Mouse (Mus musculus) left cerebral cortex, adult 2 months (tissue): ENCODE data around the gene Ifnlr1. TPM values are rescaled to one million over a fixed set of nuclear protein-coding genes. Genes with fewer than 3 reads are reported as not detected.

Experiments used
- DNase-seq, 2 experiments: peaks; one replicate each; pipeline ENCODE4 v3.0.0; 2021 to 2022; ENCODE audit warnings: low spot score in 2 of 2, mixed read lengths in 1 of 2; ENCODE audit errors: extremely low spot score in 1 of 2
- H3K27ac ChIP-seq: fragments of 200-600 bp; 2 replicates; pipeline ENCODE4 v1.8.1; 2022
- H3K4me3 ChIP-seq: fragments of 200-600 bp; 2 replicates; pipeline ENCODE4 v1.8.1; 2022
- CTCF ChIP-seq: fragments of 200-600 bp; IDR thresholded peaks from 2 replicates; pipeline ENCODE4 v1.8.1; 2022; ENCODE audit warnings: antibody characterized with exemption, mild to moderate bottlenecking, moderate library complexity
- intact Hi-C: fragments of 180-260 bp; cut with DNase I; formaldehyde crosslinking; loops from one replicate; pipeline ENCODE4 v1.15.1; 2025
- total RNA-seq, 2 experiments: library from RNA; stranded (reverse); gene quantifications; 2 replicates each; pipeline ENCODE4 v1.2.3; 2021

The Ifnlr1 gene
- total RNA-seq, 2 experiments from 2014 or later = 0.16 to 0.25 TPM

- DNase-seq = no peak
- no peak overlapping the region for H3K27ac ChIP-seq
- no peak for TF ChIP-seq CTCF
- intact Hi-C loops = no loop called here
- H3K4me3 ChIP-seq = no peak overlapping the region
These were observed 44.1 kb downstream of the Ifnlr1 start for GRCm38 (mm10) chr4:135730204-135730603.

GRCm38 (mm10) chr4:135730951-135731350, 44.9 kb downstream of the Ifnlr1 start:
- no peak for TF ChIP-seq CTCF

GRCm38 (mm10) chr4:135733901-135734300, 47.8 kb downstream of the Ifnlr1 start:
- peak; percentile 21 for TF ChIP-seq CTCF
- Histone ChIP-seq H3K27ac (no peak overlapping the region), H3K4me3 (no peak overlapping the region)
- peak; percentile 37 to 46 for DNase-seq
- intact Hi-C loops = no loop called here

More at GRCm38 (mm10) chr4:135730951-135731350, 44.9 kb downstream of the Ifnlr1 start:
- no peak overlapping the region for H3K27ac ChIP-seq
- intact Hi-C loops = no loop called here
- H3K4me3 ChIP-seq = no peak overlapping the region
- no peak for DNase-seq

- Histone ChIP-seq H3K27ac (no peak overlapping the region), H3K4me3 (no peak overlapping the region)
- no peak for TF ChIP-seq CTCF
- DNase-seq = no peak
- intact Hi-C loops = no loop called here
These were observed 50.8 kb downstream of the Ifnlr1 start for GRCm38 (mm10) chr4:135736903-135737302.

- no peak for TF ChIP-seq CTCF
- H3K27ac ChIP-seq = no peak overlapping the region
- no peak for DNase-seq
- no peak overlapping the region for H3K4me3 ChIP-seq
- intact Hi-C loops = no loop called here
These were observed 52.1 kb downstream of the Ifnlr1 start for GRCm38 (mm10) chr4:135738237-135738636.

- no peak for DNase-seq
- intact Hi-C loops = no loop called here
- no peak overlapping the region for H3K4me3 ChIP-seq
- no peak for TF ChIP-seq CTCF
- no peak overlapping the region for H3K27ac ChIP-seq
These were observed 53.1 kb downstream of the Ifnlr1 start for GRCm38 (mm10) chr4:135739148-135739547.

GRCm38 (mm10) chr4:135739672-135740071, 53.6 kb downstream of the Ifnlr1 start:
- intact Hi-C loops = no loop called here
- TF ChIP-seq CTCF = no peak
- no peak for DNase-seq
- H3K4me3 ChIP-seq = no peak overlapping the region
- H3K27ac ChIP-seq = no peak overlapping the region

GRCm38 (mm10) chr4:135743520-135743919, 57.4 kb downstream of the Ifnlr1 start:
- Histone ChIP-seq H3K27ac (no peak overlapping the region), H3K4me3 (no peak overlapping the region)
- no peak for TF ChIP-seq CTCF
- intact Hi-C loops = no loop called here
- no peak for DNase-seq

GRCm38 (mm10) chr4:135744726-135745448, 58.8 kb downstream of the Ifnlr1 start:
- intact Hi-C loops = no loop called here
- Histone ChIP-seq H3K4me3 (no peak overlapping the region), H3K27ac (no peak overlapping the region)
- TF ChIP-seq CTCF = no peak
- DNase-seq = no peak

GRCm38 (mm10) chr4:135745613-135746012, 59.5 kb downstream of the Ifnlr1 start:
- Histone ChIP-seq H3K4me3 (no peak overlapping the region), H3K27ac (no peak overlapping the region)
- no peak for TF ChIP-seq CTCF
- DNase-seq = no peak
- intact Hi-C loops = no loop called here

- no peak overlapping the region for H3K4me3 ChIP-seq
- intact Hi-C loops = no loop called here
- TF ChIP-seq CTCF = no peak; the same call in none of the 2 replicates
- DNase-seq = no peak
- H3K27ac ChIP-seq = no peak overlapping the region
These were observed 64.8 kb downstream of the Ifnlr1 start for GRCm38 (mm10) chr4:135750896-135751295.

GRCm38 (mm10) chr4:135752106-135752778, 66.2 kb downstream of the Ifnlr1 start:
- no peak for DNase-seq
- no peak overlapping the region for H3K4me3 ChIP-seq
- intact Hi-C loops = no loop called here
- TF ChIP-seq CTCF = no peak
- no peak overlapping the region for H3K27ac ChIP-seq

GRCm38 (mm10) chr4:135752779-135753164, 66.7 kb downstream of the Ifnlr1 start:
- no peak for DNase-seq
- H3K4me3 ChIP-seq = no peak overlapping the region
- no peak for TF ChIP-seq CTCF
- intact Hi-C loops = no loop called here
- H3K27ac ChIP-seq = no peak overlapping the region

Other genes with a start within 250 kb of the Ifnlr1 start
- 1 to 10 TPM in 1 of 2 experiments, under 1 TPM in 1; 0.57 to 1.7 TPM for gene Stpg1, start 191.5 kb upstream of the Ifnlr1 start, total RNA-seq
- gene Nipal3, start 191.2 kb upstream of the Ifnlr1 start, total RNA-seq = 10 to 100 TPM; 93.9 to 94.9 TPM
- gene Grhl3, start 112.7 kb upstream of the Ifnlr1 start, total RNA-seq = 1 to 10 TPM in 1 of 2 experiments, under 1 TPM in 1; 0.86 to 1.5 TPM
- under 1 TPM in 1 of 2 experiments, not detected in 1; 0.14 TPM for gene Il22ra1, start 41.9 kb downstream of the Ifnlr1 start, total RNA-seq
- 1 to 10 TPM in 1 of 2 experiments, under 1 TPM in 1; 0.96 to 1.4 TPM for gene Myom3, start 73.4 kb downstream of the Ifnlr1 start, total RNA-seq
- gene Srsf10, start 169.5 kb downstream of the Ifnlr1 start, total RNA-seq = 10 to 100 TPM; 70.8 to 82.2 TPM
- 10 to 100 TPM; 41.1 to 41.7 TPM for gene Pnrc2, start 187.6 kb downstream of the Ifnlr1 start, total RNA-seq
- under 1 TPM in 1 of 2 experiments, not detected in 1; 0.11 TPM for gene Cnr2, start 209.1 kb downstream of the Ifnlr1 start, total RNA-seq
- gene Fuca1, start 234.4 kb downstream of the Ifnlr1 start, total RNA-seq = 10 to 100 TPM; 34.9 to 37.9 TPM